Mouse (Mus musculus) heart, embryonic 15.5 days (tissue): ENCODE measurements around the gene Arfip2. TPM values are rescaled to one million over a fixed set of nuclear protein-coding genes. Genes with fewer than 3 reads are reported as not detected.

Experiments used
- ATAC-seq: fragments of 200-750 bp; cut with Nextera tagmentation; replicated peaks from 2 replicates; pipeline ENCODE4 v1.8.0; 2017; ENCODE audit warnings: low read depth, moderate TSS enrichment; ENCODE audit not compliant: insufficient number of reproducible peaks, insufficient read depth, low FRiP score
- H3K27ac ChIP-seq: fragments of 300-500 bp; sonication (generic); 2 replicates; pipeline ENCODE4 v1.5.1; 2015; ENCODE audit warnings: mild to moderate bottlenecking, inconsistent platforms
- H3K27me3 ChIP-seq: fragments of 300-500 bp; sonication (generic); 2 replicates; pipeline ENCODE4 v1.6.1; 2015; ENCODE audit warnings: inconsistent platforms
- H3K36me3 ChIP-seq: fragments of 300-500 bp; sonication (generic); 2 replicates; pipeline ENCODE4 v1.6.1; 2015; ENCODE audit warnings: mild to moderate bottlenecking, inconsistent platforms
- H3K4me1 ChIP-seq: fragments of 300-500 bp; sonication (generic); replicated peaks from 2 replicates; pipeline ENCODE4 v1.6.1; 2015; ENCODE audit warnings: inconsistent platforms
- H3K4me2 ChIP-seq: fragments of 300-500 bp; sonication (generic); 2 replicates; pipeline ENCODE4 v1.6.1; 2015; ENCODE audit warnings: inconsistent platforms, mild to moderate bottlenecking, moderate library complexity
- H3K4me3 ChIP-seq: fragments of 300-500 bp; sonication (generic); 2 replicates; pipeline ENCODE4 v1.5.1; 2015; ENCODE audit warnings: mild to moderate bottlenecking, inconsistent platforms
- H3K9ac ChIP-seq: fragments of 300-500 bp; sonication (generic); 2 replicates; pipeline ENCODE4 v1.6.1; 2015; ENCODE audit warnings: mild to moderate bottlenecking, inconsistent platforms
- H3K9me3 ChIP-seq: fragments of 300-500 bp; sonication (generic); replicated peaks from 2 replicates; pipeline ENCODE4 v1.6.1; 2016; ENCODE audit warnings: inconsistent platforms
- WGBS: fragments of 180-500 bp; shearing (Covaris S2); methylation state at CpG from one replicate; pipeline ENCODE4 v1.1.7; 2015; ENCODE audit warnings: mixed read lengths; 5-methylcytosine and 5-hydroxymethylcytosine counted together
- polyA plus RNA-seq: library from polyadenylated mRNA; unstranded; fragments of >200 nt; fragmentation: Nextera tagmentation; extraction: Ambion mirVana; gene quantifications from 2 replicates; pipeline ENCODE4 v1.2.1, GENCODE M21; 2015

Arfip2 gene
- polyA plus RNA-seq, 1 experiment from 2014 or later = 42.6 TPM

DNA sequence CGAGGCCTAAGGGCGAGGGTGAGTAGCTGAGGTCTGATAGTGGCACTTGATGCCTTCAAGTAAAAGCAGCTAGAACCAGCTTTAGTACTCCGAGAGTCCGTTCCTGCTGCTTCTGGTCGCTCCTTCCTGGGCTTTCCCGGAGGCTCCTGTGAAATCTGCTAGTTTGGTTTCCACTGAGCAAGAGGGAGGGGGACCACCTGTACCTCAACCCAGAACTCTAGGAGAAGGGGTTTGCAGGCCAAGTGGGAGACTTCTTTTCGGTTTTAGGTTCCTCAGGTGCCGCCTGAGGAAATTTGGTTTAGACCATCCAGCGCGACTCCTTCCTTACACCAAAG lies 6.4 kb downstream of the Arfip2 start:
- no peak; the same call in 1 of the 2 replicates for ATAC-seq
- peaks cover 48% of the 10 kb centered on the region for H3K4me1 ChIP-seq
- peak overlapping the region; percentile 95 for H3K9ac ChIP-seq
- H3K27ac ChIP-seq = peak overlapping the region; percentile 66
- peaks cover 20% of the 10 kb centered on the region; the same call in 1 of the 2 replicates for H3K36me3 ChIP-seq
- H3K4me3 ChIP-seq = peak overlapping the region; percentile 97
- no peaks in the 10 kb centered on the region for H3K27me3 ChIP-seq
- WGBS = 4% methylated on average over 10 of the region's 10 CpGs
- H3K4me2 ChIP-seq = peak overlapping the region; percentile 88
- no peaks in the 10 kb centered on the region for H3K9me3 ChIP-seq

DNA sequence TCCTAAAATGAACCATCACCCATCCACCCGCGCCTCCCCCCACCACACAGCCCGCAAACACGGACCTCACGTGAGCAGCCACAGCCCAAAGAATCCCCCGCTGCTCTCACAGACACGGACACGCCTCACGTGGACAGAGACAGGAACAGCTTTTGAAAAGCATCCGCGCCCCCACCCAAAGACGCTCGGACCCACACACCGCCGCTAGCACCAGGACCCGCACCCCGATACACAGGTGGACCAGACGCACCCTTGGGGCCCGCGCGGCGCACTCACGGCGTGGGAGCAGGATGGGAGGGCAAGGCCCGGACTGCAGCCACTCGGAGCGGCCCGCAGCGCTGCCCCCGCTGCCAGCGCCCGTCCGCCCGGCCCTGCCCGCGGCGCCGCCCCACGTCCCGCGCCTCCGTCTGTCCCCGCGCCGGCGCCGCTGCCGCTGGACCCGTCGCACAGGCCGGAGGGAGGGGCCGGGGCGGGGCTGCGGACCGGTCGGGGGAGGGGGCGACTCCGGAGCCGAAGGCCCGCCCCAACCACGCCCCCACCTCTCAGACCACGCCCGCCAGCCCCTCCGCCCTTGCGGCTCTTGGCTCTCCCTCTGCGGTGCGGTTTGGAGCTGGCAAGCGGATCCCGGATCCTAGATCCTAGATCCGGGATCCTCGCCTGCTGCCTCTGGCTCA lies 7.0 kb downstream of the Arfip2 start, which contains the start of gene Trim3:
Gene Trim3, minus strand, starts transcription at position 445 of the 674 bp plus-strand sequence.
- Histone ChIP-seq H3K4me1 (peaks cover 49% of the 10 kb centered on the region), H3K4me3 (peak within 1 kb of the TSS; percentile 97), H3K27ac (peak within 1 kb of the TSS; percentile 81), H3K36me3 (peaks cover 20% of the 10 kb centered on the region; the same call in 1 of the 2 replicates), H3K27me3 (no peaks in the 10 kb centered on the region), H3K9me3 (no peaks in the 10 kb centered on the region), H3K4me2 (peak within 1 kb of the TSS; percentile 88), H3K9ac (peak within 1 kb of the TSS; percentile 95)
- ATAC-seq = peak; percentile 91
- under 1% methylated on average over 59 of the region's 71 CpGs for WGBS

DNA sequence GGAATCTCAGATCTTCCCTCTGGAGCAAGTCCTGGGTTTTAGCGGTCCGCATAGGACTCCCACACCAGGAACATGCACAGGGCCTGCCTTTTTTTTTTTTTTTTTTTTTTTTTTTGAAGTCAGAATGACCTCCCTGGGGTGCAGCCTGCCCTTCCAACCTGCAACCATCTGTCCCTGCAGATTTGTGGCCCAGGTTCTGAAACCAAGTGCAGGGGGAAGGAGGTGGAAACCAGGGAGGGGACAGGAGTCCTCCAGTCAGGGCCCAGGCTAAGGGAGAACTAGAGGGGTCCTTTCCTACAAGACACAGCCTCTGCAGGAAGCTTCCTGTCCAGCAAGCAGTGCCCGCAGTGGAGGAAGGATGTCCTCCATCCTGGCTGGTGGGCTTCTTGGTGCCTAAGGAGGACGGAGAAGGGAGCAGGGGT lies 7.7 kb downstream of the Arfip2 start:
- H3K27ac ChIP-seq = peak overlapping the region; percentile 81
- peaks cover 15% of the 10 kb centered on the region; the same call in 1 of the 2 replicates for H3K36me3 ChIP-seq
- peak overlapping the region; percentile 95 for H3K9ac ChIP-seq
- peak overlapping the region; percentile 88 for H3K4me2 ChIP-seq
- no peaks in the 10 kb centered on the region for H3K9me3 ChIP-seq
- no peak for ATAC-seq
- peaks cover 51% of the 10 kb centered on the region for H3K4me1 ChIP-seq
- 11% methylated on average over 4 of the region's 4 CpGs for WGBS
- H3K4me3 ChIP-seq = peak overlapping the region; percentile 97
- H3K27me3 ChIP-seq = no peaks in the 10 kb centered on the region

GRCm38 (mm10) chr7:105628633-105629032 lies 11.6 kb downstream of the Arfip2 start:
- 2% methylated on average over 3 of the region's 3 CpGs for WGBS
- Histone ChIP-seq H3K4me2 (peak overlapping the region; percentile 25), H3K4me1 (peaks cover 44% of the 10 kb centered on the region), H3K9me3 (no peaks in the 10 kb centered on the region), H3K9ac (no peak overlapping the region), H3K4me3 (no peak overlapping the region), H3K36me3 (peaks cover 17% of the 10 kb centered on the region; the same call in 1 of the 2 replicates), H3K27me3 (no peaks in the 10 kb centered on the region), H3K27ac (peak overlapping the region; percentile 64)
- peak; percentile 63 for ATAC-seq

GRCm38 (mm10) chr7:105625397-105625796 lies 14.8 kb downstream of the Arfip2 start:
- Histone ChIP-seq H3K27ac (no peak overlapping the region), H3K4me3 (no peak overlapping the region), H3K27me3 (no peaks in the 10 kb centered on the region), H3K9me3 (no peaks in the 10 kb centered on the region), H3K4me1 (peaks cover 25% of the 10 kb centered on the region), H3K9ac (no peak overlapping the region), H3K4me2 (no peak overlapping the region), H3K36me3 (peaks cover 27% of the 10 kb centered on the region)
- ATAC-seq = no peak
- WGBS = 58% methylated on average over 6 of the region's 6 CpGs

GRCm38 (mm10) chr7:105621646-105622292 lies 18.4 kb downstream of the Arfip2 start:
- 62% methylated on average over 8 of the region's 8 CpGs for WGBS
- H3K4me2 ChIP-seq = no peak overlapping the region
- ATAC-seq = no peak

GRCm38 (mm10) chr7:105621053-105621452 lies 19.2 kb downstream of the Arfip2 start:
- no peak for ATAC-seq
- Histone ChIP-seq H3K27ac (no peak overlapping the region), H3K4me1 (peaks cover 15% of the 10 kb centered on the region), H3K4me3 (no peak overlapping the region), H3K27me3 (no peaks in the 10 kb centered on the region), H3K9ac (no peak overlapping the region), H3K36me3 (peaks cover 57% of the 10 kb centered on the region), H3K9me3 (no peaks in the 10 kb centered on the region), H3K4me2 (no peak overlapping the region)
- 64% methylated on average over 4 of the region's 4 CpGs for WGBS

More at GRCm38 (mm10) chr7:105621646-105622292, 18.4 kb downstream of the Arfip2 start:
- Histone ChIP-seq H3K36me3 (peaks cover 55% of the 10 kb centered on the region), H3K27me3 (no peaks in the 10 kb centered on the region), H3K4me1 (peaks cover 13% of the 10 kb centered on the region), H3K9me3 (no peaks in the 10 kb centered on the region), H3K9ac (no peak overlapping the region), H3K27ac (no peak overlapping the region), H3K4me3 (no peak overlapping the region)

DNA sequence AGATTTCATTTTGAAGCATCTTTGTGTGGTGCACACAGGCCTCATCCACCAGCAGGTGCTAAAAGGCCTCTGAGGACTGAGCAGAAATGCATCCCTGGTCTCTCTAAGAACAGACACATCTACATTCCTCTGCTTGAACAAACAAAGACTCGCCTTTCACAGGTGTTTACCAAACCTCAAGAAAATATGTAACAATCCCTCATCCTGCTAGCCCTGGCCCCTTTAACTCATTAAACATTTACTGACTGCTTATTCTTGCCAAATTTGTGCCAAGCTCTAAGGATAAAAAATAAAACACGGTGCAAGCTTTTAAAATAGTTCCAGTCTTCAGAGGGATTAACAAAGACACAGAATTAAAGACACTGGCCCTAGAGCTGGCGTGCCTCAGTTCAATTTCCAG lies 20.5 kb downstream of the Arfip2 start:
- no peak for ATAC-seq
- Histone ChIP-seq H3K4me3 (no peak overlapping the region), H3K9me3 (no peaks in the 10 kb centered on the region), H3K36me3 (peaks cover 55% of the 10 kb centered on the region), H3K9ac (no peak overlapping the region), H3K27ac (no peak overlapping the region), H3K4me1 (peaks cover 16% of the 10 kb centered on the region), H3K27me3 (no peaks in the 10 kb centered on the region), H3K4me2 (no peak overlapping the region)
- 84% methylated on average over 3 of the region's 3 CpGs for WGBS

DNA sequence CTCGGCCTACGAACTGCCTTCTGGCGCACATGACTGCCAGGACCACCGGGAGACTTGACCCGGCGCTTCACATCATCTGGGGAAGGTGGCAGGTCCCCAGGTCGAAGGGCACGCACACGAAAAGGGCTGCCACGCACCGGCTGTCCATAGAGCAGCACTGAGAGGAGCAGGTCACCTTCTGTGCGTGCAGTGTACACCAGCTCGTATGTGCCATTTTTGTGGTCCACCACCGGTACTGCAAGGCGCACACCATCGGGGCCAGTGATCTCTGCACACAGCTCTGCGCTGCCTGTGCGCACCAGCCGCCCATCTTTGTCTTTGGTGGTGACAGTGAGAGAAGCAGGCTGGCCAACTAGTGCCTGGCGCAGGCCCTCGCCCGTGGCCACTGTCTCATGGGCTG lies 22.4 kb downstream of the Arfip2 start:
- Histone ChIP-seq H3K9ac (no peak overlapping the region), H3K4me2 (no peak overlapping the region), H3K9me3 (no peaks in the 10 kb centered on the region), H3K36me3 (peaks cover 58% of the 10 kb centered on the region), H3K27me3 (no peaks in the 10 kb centered on the region), H3K27ac (no peak overlapping the region), H3K4me3 (no peak overlapping the region), H3K4me1 (peaks cover 16% of the 10 kb centered on the region)
- 94% methylated on average over 22 of the region's 22 CpGs for WGBS
- ATAC-seq = no peak

GRCm38 (mm10) chr7:105616561-105616960 lies 23.7 kb downstream of the Arfip2 start:
- Histone ChIP-seq H3K36me3 (peaks cover 64% of the 10 kb centered on the region), H3K27ac (peak overlapping the region; percentile 21; the same call in 1 of the 2 replicates), H3K4me2 (no peak overlapping the region), H3K9me3 (no peaks in the 10 kb centered on the region), H3K9ac (no peak overlapping the region), H3K27me3 (no peaks in the 10 kb centered on the region), H3K4me1 (peaks cover 16% of the 10 kb centered on the region), H3K4me3 (no peak overlapping the region)
- no peak for ATAC-seq
- WGBS = 55% methylated on average over 6 of the region's 6 CpGs

DNA sequence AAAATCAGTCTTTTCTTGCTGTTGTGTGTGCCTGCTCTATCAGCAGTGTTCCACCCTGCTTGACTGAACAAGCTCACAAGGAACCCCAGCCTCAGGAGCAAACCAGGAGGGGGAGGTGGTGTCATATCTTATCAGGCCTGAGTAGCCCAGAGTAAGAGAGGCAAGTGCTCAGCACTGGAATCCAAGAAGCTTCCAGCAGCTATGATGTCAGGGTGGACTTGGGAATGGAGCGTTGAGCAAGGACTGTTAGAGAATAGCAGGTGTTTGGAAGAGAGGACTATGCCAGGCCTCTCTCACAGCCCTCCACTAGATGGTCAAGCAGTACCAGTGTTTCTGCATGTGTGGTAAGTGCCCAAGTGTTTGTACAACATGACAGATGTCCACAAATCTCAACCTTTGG lies 24.5 kb downstream of the Arfip2 start:
- H3K36me3 ChIP-seq = peaks cover 68% of the 10 kb centered on the region
- no peak overlapping the region for H3K4me2 ChIP-seq
- H3K27me3 ChIP-seq = no peaks in the 10 kb centered on the region
- no peaks in the 10 kb centered on the region for H3K9me3 ChIP-seq
- H3K27ac ChIP-seq = peak overlapping the region; percentile 2; the same call in 1 of the 2 replicates
- ATAC-seq = no peak
- no peak overlapping the region for H3K9ac ChIP-seq
- peaks cover 16% of the 10 kb centered on the region for H3K4me1 ChIP-seq
- WGBS = 30% methylated on average over 1 of the region's 1 CpGs
- no peak overlapping the region for H3K4me3 ChIP-seq
